Mouse (Mus musculus): ENCODE measurements around the gene Ddit4l.

DNA sequence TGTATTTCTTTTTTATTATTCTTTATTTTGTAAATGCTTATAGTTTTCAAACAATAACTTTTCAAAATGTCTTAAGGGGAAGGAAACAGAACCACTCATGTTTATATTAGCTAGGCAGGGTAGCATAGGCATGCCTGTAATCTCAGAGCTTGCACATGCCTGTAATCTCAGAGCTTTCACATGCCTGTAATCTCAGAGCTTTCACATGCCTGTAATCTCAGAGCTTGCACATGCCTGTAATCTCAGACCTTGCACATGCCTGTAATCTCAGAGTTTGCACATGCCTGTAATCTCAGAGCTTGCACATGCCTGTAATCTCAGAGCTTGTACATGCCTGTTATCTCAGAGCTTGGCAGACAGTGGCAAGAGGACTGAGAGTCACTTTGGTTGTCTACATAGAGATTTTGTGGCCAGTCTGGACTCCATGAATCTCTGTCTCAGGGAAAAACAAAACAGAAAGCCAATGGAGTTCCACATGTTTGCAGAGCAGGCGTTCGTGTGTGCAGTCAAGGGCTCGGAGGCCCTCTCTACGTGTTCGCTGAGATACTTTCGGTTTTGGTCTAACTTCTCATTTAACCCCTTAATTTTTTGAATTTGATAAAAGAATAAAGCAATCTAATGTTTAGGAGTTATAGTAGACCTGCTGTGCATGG is 10.8 kb upstream of the Ddit4l start:
- TF ChIP-seq CTCF (IDR thresholded peaks at IDR 0.05; ENCODE audit: low read depth), result no peak
- no peak for TF ChIP-seq EP300 (IDR thresholded peaks at IDR 0.05; ENCODE audit: low read depth)

Data from heart, postnatal 0 days (tissue).